Mouse (Mus musculus) forebrain, postnatal 0 days (tissue): ENCODE results near the gene Myo3a. TPM values are rescaled to one million over a fixed set of nuclear protein-coding genes. Genes with fewer than 3 reads are reported as not detected.
A peak's percentile ranks its signal among the peaks of the same experiment; 100 is the strongest.
"Not testable (repeated sequence)": the region's sequence is repeated elsewhere in the genome, so short reads cannot be mapped to it uniquely, and the experiment has no call there.

Experiments
- ATAC-seq: fragments of 200-750 bp; cut with Nextera tagmentation; 2 replicates; pipeline ENCODE4 v1.8.0; 2017; ENCODE audit warnings: mild to moderate bottlenecking, moderate library complexity
- DNase-seq: peaks from one replicate; pipeline ENCODE4 v3.0.0-alpha.2; 2015
- H3K27ac ChIP-seq: fragments of 300-500 bp; sonication (generic); 2 replicates; pipeline ENCODE4 v1.5.1; 2014; ENCODE audit warnings: low read depth, mild to moderate bottlenecking, antibody characterized with exemption, low read length, moderate library complexity, mixed read lengths
- H3K27me3 ChIP-seq: fragments of 300-500 bp; sonication (generic); 2 replicates; pipeline ENCODE4 v1.6.1; 2014; ENCODE audit warnings: mild to moderate bottlenecking, low read length, mixed read lengths; ENCODE audit not compliant: insufficient read depth
- H3K36me3 ChIP-seq: fragments of 300-500 bp; sonication (generic); 2 replicates; pipeline ENCODE4 v1.6.1; 2014; ENCODE audit warnings: mild to moderate bottlenecking, moderate library complexity; ENCODE audit not compliant: insufficient read depth
- H3K4me1 ChIP-seq: fragments of 300-500 bp; sonication (generic); 2 replicates; pipeline ENCODE4 v1.6.1; 2014; ENCODE audit warnings: antibody characterized with exemption; ENCODE audit not compliant: insufficient read depth
- H3K4me2 ChIP-seq: fragments of 300-500 bp; sonication (generic); 2 replicates; pipeline ENCODE4 v1.6.1; 2014; ENCODE audit warnings: low read depth, mild to moderate bottlenecking, moderate library complexity
- H3K4me3 ChIP-seq: fragments of 300-500 bp; sonication (generic); 2 replicates; pipeline ENCODE4 v1.5.1; 2014; ENCODE audit warnings: low read depth, low read length, mixed read lengths
- H3K9ac ChIP-seq: fragments of 300-500 bp; sonication (generic); 2 replicates; pipeline ENCODE4 v1.6.1; 2014; ENCODE audit warnings: mild to moderate bottlenecking
- H3K9me3 ChIP-seq: fragments of 300-500 bp; sonication (generic); 2 replicates; pipeline ENCODE4 v1.6.1; 2016; ENCODE audit warnings: low read length
- CTCF ChIP-seq: sonication (generic); IDR thresholded peaks from 2 replicates; pipeline ENCODE4 v1.5.1; 2016; ENCODE audit warnings: antibody characterized with exemption, control low read depth, low read depth
- WGBS: fragments of 180-500 bp; shearing (Covaris S2); extraction: QIAGEN DNeasy Blood & Tissue Kit; methylation state at CpG from one replicate; pipeline ENCODE4 v1.1.7; 2014; 5-methylcytosine and 5-hydroxymethylcytosine counted together
- polyA plus RNA-seq: library from polyadenylated mRNA; unstranded; fragments of >200 nt; fragmentation: Nextera tagmentation; extraction: Ambion mirVana; gene quantifications from 2 replicates; pipeline ENCODE4 v1.2.1, GENCODE M21; 2015
- total RNA-seq: library from RNA; depleted of rRNA; stranded (reverse); fragments of >200 nt; gene quantifications from 2 replicates; pipeline ENCODE4 v1.2.3, GENCODE M21; 2014

Myo3a gene
- total and polyA plus RNA-seq, 2 experiments from 2014 or later, result not detected

GRCm38 (mm10) chr2:22293579-22294446 lies 66.5 kb downstream of the Myo3a start:
- H3K36me3 ChIP-seq, result no peaks in the 10 kb centered on the region
- DNase-seq (peak; percentile 63), ATAC-seq (peak; percentile 89)
- TF ChIP-seq CTCF, result no peak
- 17% methylated on average over 11 of the region's 11 CpGs for WGBS
- H3K4me1 ChIP-seq, result peaks cover 16% of the 10 kb centered on the region; the same call in 1 of the 2 replicates
- peak overlapping the region; percentile 27; the same call in 1 of the 2 replicates for H3K4me2 ChIP-seq
- H3K4me3 ChIP-seq, result no peak overlapping the region
- peak overlapping the region; percentile 82 for H3K27ac ChIP-seq
- H3K9me3 ChIP-seq, result no peaks in the 10 kb centered on the region
- H3K27me3 ChIP-seq, result no peaks in the 10 kb centered on the region
- peak overlapping the region; percentile 31; the same call in 1 of the 2 replicates for H3K9ac ChIP-seq

GRCm38 (mm10) chr2:22294447-22294738 lies 67.1 kb downstream of the Myo3a start:
- TF ChIP-seq CTCF, result no peak
- H3K27ac ChIP-seq, result peak overlapping the region; percentile 82
- no peak overlapping the region for H3K9ac ChIP-seq
- no peak overlapping the region for H3K4me3 ChIP-seq
- no peaks in the 10 kb centered on the region for H3K9me3 ChIP-seq
- no peaks in the 10 kb centered on the region for H3K36me3 ChIP-seq
- no peak overlapping the region for H3K4me2 ChIP-seq
- 3% methylated on average over 2 of the region's 2 CpGs for WGBS
- ATAC-seq (no peak), DNase-seq (no peak)
- H3K27me3 ChIP-seq, result no peaks in the 10 kb centered on the region
- peaks cover 16% of the 10 kb centered on the region; the same call in 1 of the 2 replicates for H3K4me1 ChIP-seq

- 79% methylated on average over 1 of the region's 1 CpGs for WGBS
- ATAC-seq, result no peak
Observed at GRCm38 (mm10) chr2:22297913-22298312, 70.6 kb downstream of the Myo3a start.

GRCm38 (mm10) chr2:22338269-22338857 lies 111.1 kb downstream of the Myo3a start:
- TF ChIP-seq CTCF, result peak; percentile 27; the same call in 1 of the 2 replicates
- Histone ChIP-seq H3K27me3 (no peaks in the 10 kb centered on the region), H3K9ac (peak overlapping the region; percentile 62), H3K4me2 (peak overlapping the region; percentile 77), H3K36me3 (no peaks in the 10 kb centered on the region), H3K9me3 (no peaks in the 10 kb centered on the region), H3K4me3 (peak overlapping the region; percentile 47), H3K4me1 (no peaks in the 10 kb centered on the region), H3K27ac (peak overlapping the region; percentile 64)
- peak; percentile 96 for ATAC-seq
- DNase-seq, result peak; percentile 59
- 2% methylated on average over 25 of the region's 32 CpGs for WGBS

More at GRCm38 (mm10) chr2:22297913-22298312, 70.6 kb downstream of the Myo3a start:
- Histone ChIP-seq H3K4me3 (no peak overlapping the region), H3K27ac (no peak overlapping the region), H3K9me3 (no peaks in the 10 kb centered on the region), H3K27me3 (no peaks in the 10 kb centered on the region), H3K36me3 (no peaks in the 10 kb centered on the region), H3K9ac (no peak overlapping the region), H3K4me1 (peaks cover 16% of the 10 kb centered on the region; the same call in 1 of the 2 replicates), H3K4me2 (no peak overlapping the region)
- DNase-seq, result no peak
- TF ChIP-seq CTCF, result no peak

- H3K36me3 ChIP-seq, H3K27ac ChIP-seq, H3K9me3 ChIP-seq, H3K27me3 ChIP-seq, H3K4me3 ChIP-seq, H3K4me1 ChIP-seq, ATAC-seq, DNase-seq, H3K9ac ChIP-seq, H3K4me2 ChIP-seq: not testable (repeated sequence)
- 98% methylated on average over 11 of the region's 11 CpGs for WGBS
Observed at GRCm38 (mm10) chr2:22410511-22410910, 183.2 kb downstream of the Myo3a start.

- no peak overlapping the region for H3K9ac ChIP-seq
- ATAC-seq, result no peak
- no peaks in the 10 kb centered on the region for H3K27me3 ChIP-seq
- TF ChIP-seq CTCF, result no peak
- no peak for DNase-seq
- no peaks in the 10 kb centered on the region for H3K9me3 ChIP-seq
- H3K36me3 ChIP-seq, result no peaks in the 10 kb centered on the region
- H3K4me1 ChIP-seq, result no peaks in the 10 kb centered on the region
- WGBS, result 89% methylated on average over 6 of the region's 6 CpGs
- no peak overlapping the region for H3K27ac ChIP-seq
- H3K4me2 ChIP-seq, result no peak overlapping the region
- no peak overlapping the region for H3K4me3 ChIP-seq
Observed at GRCm38 (mm10) chr2:22548421-22548820, 321.1 kb downstream of the Myo3a start.

GRCm38 (mm10) chr2:22587469-22588169 lies 360.3 kb downstream of the Myo3a start:
- peak; percentile 68 for ATAC-seq
- H3K4me2 ChIP-seq, H3K4me1 ChIP-seq, H3K27ac ChIP-seq, H3K9ac ChIP-seq, H3K27me3 ChIP-seq, DNase-seq, H3K36me3 ChIP-seq, H3K9me3 ChIP-seq, H3K4me3 ChIP-seq: not testable (repeated sequence)
- 86% methylated on average over 14 of the region's 14 CpGs for WGBS

GRCm38 (mm10) chr2:22588170-22588541 lies 360.9 kb downstream of the Myo3a start:
- not testable (repeated sequence) for H3K9me3 ChIP-seq, DNase-seq, H3K4me3 ChIP-seq, H3K36me3 ChIP-seq, H3K9ac ChIP-seq, H3K27ac ChIP-seq, H3K4me1 ChIP-seq, H3K27me3 ChIP-seq, H3K4me2 ChIP-seq
- peak; percentile 40 for ATAC-seq
- 83% methylated on average over 5 of the region's 5 CpGs for WGBS

GRCm38 (mm10) chr2:22588673-22589381 lies 361.5 kb downstream of the Myo3a start:
- H3K4me2 ChIP-seq, H3K4me1 ChIP-seq, H3K27ac ChIP-seq, H3K4me3 ChIP-seq, H3K36me3 ChIP-seq, H3K9ac ChIP-seq, H3K27me3 ChIP-seq, H3K9me3 ChIP-seq, DNase-seq: not testable (repeated sequence)
- peak; percentile 90 for ATAC-seq
- 66% methylated on average over 12 of the region's 12 CpGs for WGBS
